Mouse (Mus musculus) embryonic facial prominence, embryonic 14.5 days (tissue): ENCODE measurements around the gene Hecw2. TPM values are rescaled to one million over a fixed set of nuclear protein-coding genes. Genes with fewer than 3 reads are reported as not detected.

ENCODE experiments used
- ATAC-seq: fragments of 200-750 bp; cut with Nextera tagmentation; 2 replicates; pipeline ENCODE4 v1.8.0; 2017; ENCODE audit warnings: low read depth, moderate number of reproducible peaks, moderate TSS enrichment
- DNase-seq: peaks from one replicate; pipeline ENCODE4 v3.0.0-alpha.2; 2015; ENCODE audit warnings: low spot score
- H3K27ac ChIP-seq: fragments of 300-500 bp; sonication (generic); replicated peaks from 2 replicates; pipeline ENCODE4 v1.5.1; 2014; ENCODE audit warnings: low read depth, mild to moderate bottlenecking, low read length, moderate library complexity
- H3K27me3 ChIP-seq: fragments of 300-500 bp; sonication (generic); replicated peaks from 2 replicates; pipeline ENCODE4 v1.6.1; 2014; ENCODE audit warnings: low read length; ENCODE audit not compliant: control insufficient read depth, insufficient read depth
- H3K36me3 ChIP-seq: fragments of 300-500 bp; sonication (generic); 2 replicates; pipeline ENCODE4 v1.6.1; 2014; ENCODE audit warnings: low read length, mixed read lengths; ENCODE audit not compliant: control insufficient read depth, insufficient read depth
- H3K4me1 ChIP-seq: fragments of 300-500 bp; sonication (generic); 2 replicates; pipeline ENCODE4 v1.6.1; 2014; ENCODE audit warnings: antibody characterized with exemption, low read length; ENCODE audit not compliant: control insufficient read depth, insufficient read depth
- H3K4me2 ChIP-seq: fragments of 300-500 bp; sonication (generic); 2 replicates; pipeline ENCODE4 v1.6.1; 2014; ENCODE audit warnings: low read depth, mild to moderate bottlenecking, low read length, moderate library complexity, mixed read lengths
- H3K4me3 ChIP-seq: fragments of 300-500 bp; sonication (generic); 2 replicates; pipeline ENCODE4 v1.5.1; 2014; ENCODE audit warnings: low read depth, mild to moderate bottlenecking, low read length
- H3K9ac ChIP-seq: fragments of 300-500 bp; sonication (generic); 2 replicates; pipeline ENCODE4 v1.6.1; 2014; ENCODE audit warnings: low read depth, mild to moderate bottlenecking, low read length, moderate library complexity, mixed read lengths
- H3K9me3 ChIP-seq: fragments of 300-500 bp; sonication (generic); 2 replicates; pipeline ENCODE4 v1.6.1; 2016; ENCODE audit warnings: low read length; ENCODE audit not compliant: control insufficient read depth
- WGBS: fragments of 180-500 bp; shearing (Covaris S2); extraction: QIAGEN DNeasy Blood & Tissue Kit; methylation state at CpG from one replicate; pipeline ENCODE4 v1.1.7; 2014; 5-methylcytosine and 5-hydroxymethylcytosine counted together
- polyA plus RNA-seq: library from polyadenylated mRNA; unstranded; fragments of >200 nt; fragmentation: Nextera tagmentation; extraction: Ambion mirVana; gene quantifications from 2 replicates; pipeline ENCODE4 v1.2.1, GENCODE M21; 2014

Hecw2 gene
- polyA plus RNA-seq, 1 experiment from 2014 or later = 4.8 TPM

DNA sequence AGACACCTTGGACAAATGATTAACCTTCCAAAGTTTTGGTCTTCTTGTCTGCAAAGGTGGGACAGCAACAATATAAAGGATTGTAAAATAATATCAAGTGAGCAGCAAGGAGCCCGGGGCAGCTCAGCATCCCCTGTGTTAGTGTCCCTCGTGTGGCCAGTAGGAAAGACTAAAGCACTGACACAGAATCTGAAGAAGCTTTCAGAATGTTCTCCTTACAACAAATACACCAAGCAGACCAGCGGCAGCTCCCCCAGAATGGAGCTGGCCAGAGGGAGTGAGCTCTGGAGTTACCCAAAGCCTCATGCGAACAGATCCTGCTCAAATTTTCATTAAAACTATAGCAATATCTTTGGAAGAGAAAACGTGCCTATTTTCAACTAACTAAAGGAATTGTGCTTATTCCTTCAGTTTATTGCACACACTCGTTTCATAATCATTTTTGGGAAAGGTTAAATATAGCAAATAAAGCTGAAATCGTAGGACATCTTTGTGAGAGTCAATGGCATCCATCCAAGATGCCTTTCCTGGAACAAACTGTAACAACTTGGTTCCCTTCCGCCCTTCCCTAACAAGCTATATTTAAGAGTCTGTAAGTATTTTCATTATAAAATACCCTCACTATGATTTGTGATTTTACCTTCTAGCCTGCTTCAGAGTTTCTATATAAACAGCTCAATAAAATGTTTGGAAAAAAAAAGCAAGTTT, 208.6 kb downstream of the Hecw2 start:
- no peak for ATAC-seq
- 67% methylated on average over 8 of the region's 8 CpGs for WGBS

DNA sequence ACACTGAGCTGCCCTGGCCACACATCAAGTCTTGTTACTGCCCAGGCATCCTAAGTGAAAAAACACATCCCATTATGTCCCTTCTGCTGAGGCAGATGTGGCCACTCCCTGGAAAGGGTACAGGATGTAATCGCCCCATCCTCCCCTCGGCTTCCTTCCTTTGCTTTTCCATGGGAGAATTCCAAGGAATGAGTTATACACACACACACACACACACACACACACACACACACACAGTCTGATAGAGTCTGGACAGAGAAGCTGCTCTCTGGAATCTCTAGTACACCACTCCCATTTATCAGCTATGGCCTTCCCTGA, 216.5 kb downstream of the Hecw2 start:
- WGBS = 60% methylated on average over 2 of the region's 2 CpGs
- 0 out of 2 replicates have a peak overlapping the region, but pooled peaks have one; percentile 65 for H3K27ac ChIP-seq

More for the DNA sequence above, 208.6 kb downstream of the Hecw2 start:
- Histone ChIP-seq H3K4me1 (peaks cover 10% of the 10 kb centered on the region; the same call in 1 of the 2 replicates), H3K9me3 (no peaks in the 10 kb centered on the region), H3K27me3 (no peaks in the 10 kb centered on the region), H3K36me3 (no peaks in the 10 kb centered on the region), H3K4me2 (no peak overlapping the region), H3K27ac (no peak overlapping the region), H3K9ac (no peak overlapping the region), H3K4me3 (no peak overlapping the region)
- DNase-seq = peak; percentile 17

DNA sequence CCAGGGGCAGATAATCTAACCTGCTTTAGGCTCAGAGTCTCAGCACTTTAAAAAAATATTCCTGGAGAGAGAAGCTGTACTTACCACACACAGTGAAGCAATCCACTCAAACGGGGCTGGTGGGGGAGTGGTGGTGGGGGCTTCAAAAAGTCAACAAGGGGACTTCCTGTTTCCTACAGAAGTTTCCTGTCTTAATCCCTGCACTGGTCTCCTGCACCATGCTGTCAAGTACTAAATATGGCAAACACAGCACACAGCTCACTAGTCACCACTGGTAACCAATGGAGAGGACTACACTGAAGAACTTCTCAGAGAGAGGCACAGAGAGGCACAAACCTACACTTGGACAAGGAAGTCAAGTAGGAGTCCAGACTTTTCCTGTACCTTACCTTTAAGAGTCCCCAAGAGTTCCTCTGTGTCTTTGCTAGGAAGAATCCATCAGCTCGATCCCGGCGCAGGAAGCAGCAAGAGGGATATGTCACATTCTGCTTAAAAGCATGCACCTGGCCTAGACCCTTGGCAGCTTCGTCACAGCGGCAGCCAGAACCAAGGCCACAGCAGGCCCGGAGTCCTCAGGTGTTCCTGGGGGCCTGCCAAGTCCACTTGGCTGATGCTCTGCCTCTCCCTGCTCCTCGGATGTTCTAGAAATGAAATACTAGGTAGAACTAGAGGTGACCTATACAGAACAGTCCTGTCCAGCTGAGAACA, 217.0 kb downstream of the Hecw2 start:
- no peaks in the 10 kb centered on the region for H3K27me3 ChIP-seq
- H3K9ac ChIP-seq = no peak overlapping the region
- H3K36me3 ChIP-seq = no peaks in the 10 kb centered on the region
- peak overlapping the region; percentile 65; the same call in 1 of the 2 replicates for H3K27ac ChIP-seq
- ATAC-seq (0 out of 2 replicates have a peak, but pooled peaks have one; percentile 18), DNase-seq (no peak)
- no peaks in the 10 kb centered on the region for H3K9me3 ChIP-seq
- no peaks in the 10 kb centered on the region for H3K4me1 ChIP-seq
- WGBS = 73% methylated on average over 8 of the region's 8 CpGs
- H3K4me3 ChIP-seq = no peak overlapping the region
- no peak overlapping the region for H3K4me2 ChIP-seq

More for the DNA sequence above, 216.5 kb downstream of the Hecw2 start:
- no peak overlapping the region for H3K9ac ChIP-seq
- DNase-seq (peak; percentile 27), ATAC-seq (0 out of 2 replicates have a peak, but pooled peaks have one; percentile 33)
- H3K4me3 ChIP-seq = no peak overlapping the region
- H3K4me2 ChIP-seq = no peak overlapping the region
- no peaks in the 10 kb centered on the region for H3K27me3 ChIP-seq
- no peaks in the 10 kb centered on the region for H3K9me3 ChIP-seq
- H3K4me1 ChIP-seq = no peaks in the 10 kb centered on the region; the same call in 1 of the 2 replicates
- no peaks in the 10 kb centered on the region for H3K36me3 ChIP-seq

DNA sequence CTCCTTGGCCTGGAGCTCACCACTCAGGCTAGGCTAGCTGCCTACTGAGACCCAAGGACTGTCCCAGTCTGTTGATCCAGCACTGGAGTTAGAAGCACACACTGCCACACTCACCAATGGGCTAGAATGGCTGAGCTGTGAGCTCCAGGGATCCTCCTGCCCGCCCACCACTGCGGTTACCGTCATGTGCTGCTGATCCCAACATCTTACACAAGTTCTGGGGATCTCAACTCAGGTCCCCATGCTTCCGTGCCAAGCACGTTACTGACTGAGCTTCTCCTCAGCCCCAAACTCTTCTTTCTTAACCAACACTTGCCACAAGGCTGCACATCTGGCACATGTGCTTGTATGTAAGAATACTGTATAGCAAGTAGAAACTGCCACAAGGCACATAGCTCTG, 218.2 kb downstream of the Hecw2 start:
- H3K4me1 ChIP-seq = no peaks in the 10 kb centered on the region
- WGBS = 89% methylated on average over 5 of the region's 5 CpGs
- no peak for DNase-seq
- H3K9me3 ChIP-seq = no peaks in the 10 kb centered on the region
- H3K27ac ChIP-seq = no peak overlapping the region
- H3K36me3 ChIP-seq = no peaks in the 10 kb centered on the region
- no peak overlapping the region for H3K4me2 ChIP-seq
- H3K4me3 ChIP-seq = no peak overlapping the region
- no peaks in the 10 kb centered on the region for H3K27me3 ChIP-seq
- ATAC-seq = no peak
- no peak overlapping the region for H3K9ac ChIP-seq

DNA sequence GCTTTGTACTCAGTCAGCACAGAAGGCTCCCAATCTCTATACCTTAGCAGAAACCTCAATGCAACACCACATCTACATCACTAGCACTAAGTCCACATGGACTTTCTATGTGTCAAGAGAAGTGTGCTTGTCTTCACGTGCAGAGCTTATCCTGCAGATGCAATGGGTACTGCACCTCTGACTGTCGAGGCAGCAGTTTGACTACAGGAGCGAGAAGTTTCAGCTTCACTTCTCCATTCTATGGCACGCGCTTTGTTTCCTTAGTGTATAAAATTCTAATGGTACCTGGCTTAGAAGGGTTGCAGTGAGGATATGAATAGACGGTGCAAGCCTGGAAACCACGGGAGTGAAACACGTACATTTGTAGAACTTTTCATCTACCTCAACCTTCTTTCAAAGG, 218.9 kb downstream of the Hecw2 start:
- no peak for DNase-seq
- no peaks in the 10 kb centered on the region for H3K9me3 ChIP-seq
- WGBS = 91% methylated on average over 8 of the region's 8 CpGs

DNA sequence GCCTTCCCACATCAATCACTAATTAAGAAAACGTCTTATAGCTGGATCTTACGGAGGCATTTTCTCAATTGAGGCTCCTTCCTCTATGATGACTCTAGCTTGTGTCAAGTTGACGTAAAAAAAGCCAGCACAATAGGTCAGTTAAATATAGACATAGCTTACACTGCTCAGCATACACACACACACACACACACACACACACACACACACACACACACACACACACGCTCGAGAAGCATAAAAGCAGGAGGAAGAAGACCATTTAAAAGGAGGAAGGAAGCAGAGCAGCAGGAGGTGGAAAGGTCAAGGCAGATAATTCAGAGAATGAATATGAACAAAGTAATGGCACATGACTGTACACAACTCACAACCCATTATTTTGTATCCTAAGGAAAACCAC, 220.0 kb downstream of the Hecw2 start:
- DNase-seq (no peak), ATAC-seq (no peak)
- Histone ChIP-seq H3K27me3 (no peaks in the 10 kb centered on the region), H3K9me3 (no peaks in the 10 kb centered on the region), H3K4me1 (no peaks in the 10 kb centered on the region), H3K9ac (no peak overlapping the region), H3K36me3 (no peaks in the 10 kb centered on the region), H3K4me2 (no peak overlapping the region), H3K27ac (no peak overlapping the region), H3K4me3 (no peak overlapping the region)
- 64% methylated on average over 5 of the region's 5 CpGs for WGBS

More for the DNA sequence above, 218.9 kb downstream of the Hecw2 start:
- no peaks in the 10 kb centered on the region for H3K4me1 ChIP-seq
- H3K4me2 ChIP-seq = no peak overlapping the region
- no peak overlapping the region for H3K27ac ChIP-seq
- H3K4me3 ChIP-seq = no peak overlapping the region
- no peak overlapping the region for H3K9ac ChIP-seq
- no peak for ATAC-seq
- no peaks in the 10 kb centered on the region for H3K36me3 ChIP-seq
- no peaks in the 10 kb centered on the region for H3K27me3 ChIP-seq

DNA sequence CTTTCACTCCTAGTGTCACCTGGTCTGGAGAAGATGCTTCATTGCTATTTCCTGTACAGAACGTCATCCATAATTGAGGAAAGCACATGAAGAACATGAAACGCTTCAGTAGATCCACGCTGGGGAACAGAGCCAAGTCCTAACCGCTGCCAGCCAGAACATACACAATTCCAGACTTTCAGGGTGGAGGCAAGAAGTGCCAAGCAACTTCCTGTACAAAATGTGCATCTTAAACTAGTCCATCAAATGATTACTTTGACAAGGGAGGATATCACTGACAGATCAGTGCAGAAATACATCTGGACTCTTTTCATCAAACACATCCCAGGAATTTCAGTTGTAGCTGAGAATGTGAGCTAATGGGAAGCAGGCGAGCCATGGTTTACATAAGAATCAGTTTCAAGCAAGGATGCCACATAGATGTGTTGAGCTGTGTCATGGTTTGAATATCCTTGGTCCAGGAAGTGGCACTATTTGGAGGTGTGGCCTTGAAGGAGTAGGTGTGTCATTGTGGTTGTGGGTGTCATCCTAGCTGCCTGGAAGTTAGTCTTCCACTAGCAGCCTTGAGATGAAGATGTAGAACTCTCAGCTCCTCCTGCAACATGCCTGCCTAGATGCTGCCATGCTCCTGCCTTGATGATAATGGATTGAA, 224.5 kb downstream of the Hecw2 start:
- Histone ChIP-seq H3K4me3 (no peak overlapping the region), H3K27ac (no peak overlapping the region), H3K9me3 (no peaks in the 10 kb centered on the region), H3K36me3 (no peaks in the 10 kb centered on the region), H3K27me3 (no peaks in the 10 kb centered on the region), H3K4me2 (no peak overlapping the region), H3K9ac (no peak overlapping the region), H3K4me1 (no peaks in the 10 kb centered on the region)
- ATAC-seq (no peak), DNase-seq (peak; percentile 70)
- WGBS = 51% methylated on average over 5 of the region's 5 CpGs

DNA sequence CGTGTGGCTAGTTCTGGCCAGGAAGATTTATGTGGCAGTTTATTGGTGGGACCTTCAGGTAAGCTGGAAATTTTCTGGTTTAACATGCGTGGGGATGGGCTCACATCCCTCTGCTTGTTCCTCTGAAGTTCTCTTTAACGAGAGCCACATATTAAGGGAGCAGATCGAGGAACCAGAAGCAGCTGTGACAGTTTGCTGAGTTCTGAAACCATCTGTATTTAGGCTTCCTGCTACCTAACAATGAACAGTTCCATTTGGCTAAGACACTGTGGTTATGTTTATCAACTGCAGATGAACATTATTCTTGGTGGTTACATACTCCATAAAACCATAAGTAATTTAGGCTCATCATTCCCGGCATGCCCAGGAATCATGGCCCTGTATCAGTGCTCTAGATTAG, 242.6 kb downstream of the Hecw2 start:
- WGBS = 52% methylated on average over 5 of the region's 5 CpGs
- DNase-seq = no peak
- no peaks in the 10 kb centered on the region for H3K27me3 ChIP-seq
- ATAC-seq = no peak
- H3K9me3 ChIP-seq = 0 out of 2 replicates have a peak, but pooled peaks cover 6% of the 10 kb centered on the region
- H3K4me3 ChIP-seq = no peak overlapping the region
- H3K4me1 ChIP-seq = no peaks in the 10 kb centered on the region
- H3K9ac ChIP-seq = no peak overlapping the region
- no peak overlapping the region for H3K4me2 ChIP-seq
- no peak overlapping the region for H3K27ac ChIP-seq
- no peaks in the 10 kb centered on the region for H3K36me3 ChIP-seq
